Comparison of ENCODE assay signal across 8 mouse cellular contexts in the genomic region with DNA sequence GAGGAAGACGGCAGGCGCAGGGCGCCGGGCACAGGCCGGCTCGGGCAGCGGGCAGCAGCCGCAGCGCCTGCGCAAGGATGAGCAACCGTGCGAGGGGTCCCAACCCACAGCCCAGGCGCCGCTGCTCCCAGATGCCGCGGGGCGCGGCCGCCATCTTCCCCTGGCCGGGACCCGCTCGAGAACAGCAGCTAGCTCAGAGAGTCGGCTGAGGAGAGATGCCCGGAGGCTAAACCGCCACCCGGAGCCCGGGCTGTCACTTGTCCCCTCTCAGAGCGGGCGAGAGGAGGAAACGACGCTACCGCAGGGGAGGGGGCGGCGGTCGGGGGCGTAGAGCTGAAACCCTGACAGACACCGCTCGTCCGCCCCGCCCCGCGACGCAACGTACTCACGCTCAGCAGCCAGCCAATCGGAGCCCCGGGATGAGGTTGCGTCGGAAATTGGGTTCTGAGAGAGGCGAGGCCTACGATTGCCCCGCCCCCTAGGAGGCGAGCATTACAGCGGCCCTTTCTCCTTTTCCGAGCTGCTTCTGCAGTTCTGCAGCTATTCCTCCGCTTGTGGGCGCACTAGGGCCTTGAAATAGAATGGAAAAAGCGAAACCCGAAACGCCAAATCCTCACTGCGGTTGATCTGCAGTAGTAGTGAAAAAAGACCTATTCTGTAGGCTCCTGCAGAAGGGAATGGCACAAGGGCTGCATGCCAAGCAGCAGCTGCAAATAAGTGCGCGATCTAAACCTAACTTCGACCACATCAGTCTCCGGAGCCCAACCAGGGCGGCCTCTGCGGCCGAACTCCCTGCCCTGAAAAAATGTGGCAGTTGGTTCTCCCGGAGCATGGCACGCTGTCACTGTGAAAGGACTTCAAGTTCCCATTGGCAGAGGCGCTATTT. TPM values are rescaled to one million over a fixed set of nuclear protein-coding genes. Genes with fewer than 3 reads are reported as not detected.
DNase-seq lines count a peak whose midpoint lies in the region; ATAC-seq and TF ChIP-seq lines count a peak whose summit lies in the region.

TSS of gene Lrig2 (minus strand) at position 381 of the 886 bp plus-strand sequence.

- peak; percentile 74 for TF ChIP-seq RAD21 in MEL (IDR thresholded peaks at IDR 0.05; ENCODE audit: low read depth, low read length)

- TF ChIP-seq POLR2A in MEL (IDR thresholded peaks at IDR 0.05; ENCODE audit: control insufficient read depth in 1 of 2, insufficient read depth in 1 of 2, low read depth in 1 of 2, low read length in 2 of 2, poor library complexity in 1 of 2) = peak; percentile 55 to 56; a peak in 3 of 4 replicates
- TF ChIP-seq POLR2A in cerebellum, adult 2 months (IDR thresholded peaks at IDR 0.05; ENCODE audit: borderline replicate concordance, insufficient read depth, low read length) = peak; percentile 62

- H3K9ac ChIP-seq in MEL (ENCODE audit: control insufficient read depth, low read depth, low read length, poor library complexity, severe bottlenecking) = peak within 1 kb of the TSS; percentile 86
- H3K9ac ChIP-seq in forebrain, postnatal 0 days = peak within 1 kb of the TSS; percentile 90
- peak within 1 kb of the TSS; percentile 71 for H3K9ac ChIP-seq in lung, embryonic 15.5 days

- peaks cover 7 to 10% of the 10 kb centered on the region in 2 experiments; a peak in 3 of 4 replicates for H3K4me1 ChIP-seq in MEL (ENCODE audit: control insufficient read depth in 1 of 2, insufficient read depth in 2 of 2, low read length in 2 of 2)
- H3K4me1 ChIP-seq in cerebellum, adult 2 months (ENCODE audit: control insufficient read depth, insufficient read depth, low read length) = 0 out of 2 replicates have a peak, but pooled peaks cover 3% of the 10 kb centered on the region
- peaks cover 13% of the 10 kb centered on the region for H3K4me1 ChIP-seq in forebrain, postnatal 0 days (ENCODE audit: insufficient read depth)
- peaks cover 11% of the 10 kb centered on the region; the same call in 1 of the 2 replicates for H3K4me1 ChIP-seq in lung, embryonic 15.5 days

- H3K79me2 ChIP-seq in MEL (ENCODE audit: control insufficient read depth, insufficient read depth, low read length, poor library complexity) = peaks cover 9% of the 10 kb centered on the region

- WGBS in cerebellum, adult 2 months = under 1% methylated on average over 70 of the region's 71 CpGs
- WGBS in forebrain, postnatal 0 days = under 1% methylated on average over 68 of the region's 71 CpGs
- under 1% methylated on average over 67 of the region's 71 CpGs for WGBS in lung, embryonic 15.5 days

- TF ChIP-seq CTCF in MEL (IDR thresholded peaks at IDR 0.05 in 2 of 3, conservative IDR thresholded peaks at IDR 0.05 in 1 of 3; ENCODE audit: control insufficient read depth in 1 of 3, insufficient read depth in 1 of 3, low read depth in 2 of 3, low read length in 3 of 3, poor library complexity in 1 of 3, severe bottlenecking in 1 of 3) = peak; percentile 43 to 89 (median 76); a peak in 5 of 6 replicates
- peak; percentile 72 for TF ChIP-seq CTCF in cerebellum, adult 2 months (IDR thresholded peaks at IDR 0.05; ENCODE audit: borderline replicate concordance, insufficient read depth, low read depth, low read length)
- peak; percentile 95 for TF ChIP-seq CTCF in forebrain, postnatal 0 days (IDR thresholded peaks at IDR 0.05; ENCODE audit: low read depth)

- DNase-seq in MEL (ENCODE audit: low read depth, low spot score) = peak; percentile 99
- DNase-seq in cerebellum, adult 2 months = peak; percentile 99
- peak; percentile 100 for DNase-seq in forebrain, postnatal 0 days
- DNase-seq in heart, postnatal 4 days = peak; percentile 99
- DNase-seq in layer of hippocampus, adult 8-10 months (ENCODE audit: low spot score in 2 of 2) = peak; percentile 99
- DNase-seq in ovary, adult 18-20 months (ENCODE audit: low spot score) = peak; percentile 97
- peak; percentile 100 for DNase-seq in thymus, postnatal 0 days (ENCODE audit: low spot score)

- peak; percentile 99 for ATAC-seq in forebrain, postnatal 0 days
- ATAC-seq in lung, embryonic 15.5 days (ENCODE audit: borderline replicate concordance, extremely low read depth, low FRiP score, low TSS enrichment) = peak; percentile 99

- H3K4me3 ChIP-seq in MEL (ENCODE audit: control insufficient read depth in 1 of 2, insufficient read depth in 1 of 2, low read depth in 2 of 2, low read length in 2 of 2) = peak within 1 kb of the TSS; percentile 85 to 92
- peak within 1 kb of the TSS; percentile 67 for H3K4me3 ChIP-seq in cerebellum, adult 2 months (replicated peaks; ENCODE audit: insufficient read depth, low read depth, low read length)
- H3K4me3 ChIP-seq in forebrain, postnatal 0 days (ENCODE audit: low read depth, low read length) = peak within 1 kb of the TSS; percentile 97
- H3K4me3 ChIP-seq in lung, embryonic 15.5 days = peak within 1 kb of the TSS; percentile 68

- H3K4me2 ChIP-seq in forebrain, postnatal 0 days (ENCODE audit: low read depth) = peak within 1 kb of the TSS; percentile 69
- H3K4me2 ChIP-seq in lung, embryonic 15.5 days = peak within 1 kb of the TSS; percentile 59

- H3K27me3 ChIP-seq in MEL (ENCODE audit: control insufficient read depth in 1 of 2, insufficient read depth in 2 of 2, low read length in 2 of 2) = no peaks in the 10 kb centered on the region
- H3K27me3 ChIP-seq in cerebellum, adult 2 months (ENCODE audit: control insufficient read depth, insufficient read depth, low read length) = no peaks in the 10 kb centered on the region
- no peaks in the 10 kb centered on the region for H3K27me3 ChIP-seq in forebrain, postnatal 0 days (ENCODE audit: insufficient read depth, low read length)
- H3K27me3 ChIP-seq in lung, embryonic 15.5 days = no peaks in the 10 kb centered on the region

- no peaks in the 10 kb centered on the region for H3K9me3 ChIP-seq in MEL (replicated peaks; ENCODE audit: insufficient read depth, low read length)
- H3K9me3 ChIP-seq in forebrain, postnatal 0 days (ENCODE audit: low read length) = no peaks in the 10 kb centered on the region
- H3K9me3 ChIP-seq in lung, embryonic 15.5 days = no peaks in the 10 kb centered on the region

- H3K27ac ChIP-seq in MEL (ENCODE audit: control insufficient read depth, low read depth, low read length) = peak within 1 kb of the TSS; percentile 93
- peak within 1 kb of the TSS; percentile 79 for H3K27ac ChIP-seq in cerebellum, adult 2 months (ENCODE audit: insufficient read depth, low read length)
- H3K27ac ChIP-seq in forebrain, postnatal 0 days (ENCODE audit: low read depth, low read length) = peak within 1 kb of the TSS; percentile 99
- peak within 1 kb of the TSS; percentile 93 for H3K27ac ChIP-seq in lung, embryonic 15.5 days

- no peak for TF ChIP-seq EP300 in MEL (IDR thresholded peaks at IDR 0.05; ENCODE audit: low read depth in 1 of 2, low read length in 2 of 2)

- peaks cover 0 to 18% of the 10 kb centered on the region in 2 experiments; a peak in 2 of 4 replicates for H3K36me3 ChIP-seq in MEL (ENCODE audit: control insufficient read depth in 1 of 2, insufficient read depth in 2 of 2, low read length in 2 of 2)
- H3K36me3 ChIP-seq in forebrain, postnatal 0 days (ENCODE audit: insufficient read depth) = no peaks in the 10 kb centered on the region
- no peaks in the 10 kb centered on the region for H3K36me3 ChIP-seq in lung, embryonic 15.5 days

TF ChIP-seq in MEL, 35 proteins besides CTCF, POLR2A, EP300 and RAD21 (continues in another document):
- TF ChIP-seq POLR2AphosphoS5 (IDR thresholded peaks at IDR 0.05; ENCODE audit: borderline replicate concordance, low read depth, low read length) (no peak), CHD1 (IDR thresholded peaks at IDR 0.05; ENCODE audit: low read depth, low read length) (no peak), ELF1 (IDR thresholded peaks at IDR 0.05; ENCODE audit: low read depth, low read length) (no peak; the same call in none of the 2 replicates), CHD2 (IDR thresholded peaks at IDR 0.05; ENCODE audit: low read length) (no peak), MXI1 (IDR thresholded peaks at IDR 0.05; ENCODE audit: low read depth, low read length) (peak; percentile 92), USF1 (IDR thresholded peaks at IDR 0.05; ENCODE audit: low read depth, low read length) (peak; percentile 35; the same call in 1 of the 2 replicates), SMC3 (IDR thresholded peaks at IDR 0.05; ENCODE audit: low read depth, low read length) (peak; percentile 71), MYB (IDR thresholded peaks at IDR 0.05; ENCODE audit: low read depth, low read length) (peak; percentile 9; the same call in 1 of the 2 replicates), TCF12 (IDR thresholded peaks at IDR 0.05; ENCODE audit: low read depth, low read length) (peak; percentile 68), ZNF384 (IDR thresholded peaks at IDR 0.05; ENCODE audit: low read depth, low read length) (peak; percentile 12; the same call in 1 of the 2 replicates), NELFE (IDR thresholded peaks at IDR 0.05; ENCODE audit: low read depth, low read length) (peak; percentile 67), TBP (IDR thresholded peaks at IDR 0.05; ENCODE audit: low read depth, low read length) (no peak), MEF2A (IDR thresholded peaks at IDR 0.05; ENCODE audit: extremely low read depth, insufficient replicate concordance, low read depth, low read length, poor library complexity, severe bottlenecking) (no peak), MAZ (IDR thresholded peaks at IDR 0.05; ENCODE audit: low read depth, low read length) (0 out of 2 replicates have a peak, but pooled peaks have one; percentile 39), KAT2A (conservative IDR thresholded peaks at IDR 0.05; ENCODE audit: low read depth, low read length) (no peak), GABPA (IDR thresholded peaks at IDR 0.05; ENCODE audit: low read depth, low read length) (no peak), RCOR1 (IDR thresholded peaks at IDR 0.05; ENCODE audit: low read depth, low read length) (no peak), ETS1 (IDR thresholded peaks at IDR 0.05; ENCODE audit: low read depth, low read length) (peak; percentile 24; the same call in 1 of the 2 replicates), ZC3H11A (IDR thresholded peaks at IDR 0.05; ENCODE audit: low read depth, low read length) (peak; percentile 60), MAX (IDR thresholded peaks at IDR 0.05; ENCODE audit: low read length) (peak; percentile 68; the same call in 1 of the 2 replicates)

RNA-seq across cellular contexts. Expression of gene Lrig2, which starts in this region (rescaled TPM):
- 4.3 and 6.1 TPM in 2 replicates for total RNA-seq in MEL (2012; rRNA removed)
- polyA plus RNA-seq in MEL (2012; ENCODE audit: insufficient read depth in 1 of 2, insufficient read length in 2 of 2, low read depth in 1 of 2, low replicate concordance in 2 of 2, missing spikeins in 1 of 2) = 1 to 10 TPM in 1 of 2 experiments, not detected in 1; 4.2 TPM
- polyA plus RNA-seq in cerebellum, adult 2 months (2012; rRNA removed) = 22.3 and 23.3 TPM in 2 replicates
- total RNA-seq in forebrain, postnatal 0 days (2014; rRNA removed) = 32.2 and 45.1 TPM in 2 replicates
- 8.5 and 14.8 TPM in 2 replicates for polyA plus RNA-seq in forebrain, postnatal 0 days (2015; fragmentation: Nextera tagmentation; extraction: Ambion mirVana)
- total RNA-seq in heart, postnatal 4 days (2021) = 10 to 100 TPM; 15.9 to 16.6 TPM
- 10 to 100 TPM; 34.2 to 41.9 (median 36.4) TPM for total RNA-seq in layer of hippocampus, adult 8-10 months (2022)
- 14.2 and 15.4 TPM in 2 replicates for polyA plus RNA-seq in lung, embryonic 15.5 days (2015; fragmentation: Nextera tagmentation; extraction: Ambion mirVana)
- polyA plus RNA-seq in thymus, postnatal 0 days (2015; fragmentation: Nextera tagmentation; extraction: Ambion mirVana) = 9.8 and 11.9 TPM in 2 replicates

Comparison
In these comparisons a context has a peak if more than half of its experiments do, and no peak if none do; other contexts are left out.
1. Peak in every context shown above with its lines: DNase-seq, ATAC-seq, H3K4me3 ChIP-seq and H3K27ac ChIP-seq.